Mouse (Mus musculus) MEL (cell line): ENCODE data around the gene Sipa1l2. TPM values are rescaled to one million over a fixed set of nuclear protein-coding genes. Genes with fewer than 3 reads are reported as not detected.

Experiments used
- DNase-seq: peaks from one replicate; pipeline ENCODE4 v3.0.0; 2011; ENCODE audit warnings: low read depth, low spot score
- H3K27ac ChIP-seq: 2 replicates; pipeline ENCODE4 v1.5.1; 2012; ENCODE audit warnings: low read depth, mild to moderate bottlenecking, control low read depth, low read length, moderate library complexity; ENCODE audit not compliant: control insufficient read depth
- H3K27me3 ChIP-seq, 2 experiments: fragments of 150-350 bp in 1 of 2; sonication (generic) in 1 of 2; 2 replicates each; pipeline ENCODE4 v1.6.1; 2012; ENCODE audit warnings: low read length in 2 of 2, mild to moderate bottlenecking in 2 of 2, improper control_type of control experiment in 1 of 2, moderate library complexity in 1 of 2; ENCODE audit not compliant: insufficient read depth in 2 of 2, control insufficient read depth in 1 of 2
- H3K36me3 ChIP-seq, 2 experiments: 2 replicates each; pipeline ENCODE4 v1.6.1; 2012 to 2014; ENCODE audit warnings: low read length in 2 of 2, improper control_type of control experiment in 1 of 2, inconsistent platforms in 1 of 2, mild to moderate bottlenecking in 1 of 2; ENCODE audit not compliant: insufficient read depth in 2 of 2, control insufficient read depth in 1 of 2
- H3K4me1 ChIP-seq, 2 experiments: fragments of 150-350 bp in 1 of 2; sonication (generic) in 1 of 2; 2 replicates each; pipeline ENCODE4 v1.6.1; 2012; ENCODE audit warnings: low read length in 2 of 2, improper control_type of control experiment in 1 of 2, mild to moderate bottlenecking in 1 of 2; ENCODE audit not compliant: insufficient read depth in 2 of 2, control insufficient read depth in 1 of 2
- H3K4me3 ChIP-seq, 2 experiments: fragments of 150-350 bp in 1 of 2; sonication (generic) in 1 of 2; 2 replicates each; pipeline ENCODE4 v1.5.1; 2012; ENCODE audit warnings: low read depth in 2 of 2, low read length in 2 of 2, mild to moderate bottlenecking in 2 of 2, moderate library complexity in 2 of 2, control low read depth in 1 of 2, improper control_type of control experiment in 1 of 2; ENCODE audit not compliant: control insufficient read depth in 1 of 2, insufficient read depth in 1 of 2
- H3K79me2 ChIP-seq: 2 replicates; pipeline ENCODE4 v1.6.1; 2012; ENCODE audit warnings: mild to moderate bottlenecking, low read length, moderate library complexity; ENCODE audit not compliant: control insufficient read depth, poor library complexity, insufficient read depth
- H3K9ac ChIP-seq: 2 replicates; pipeline ENCODE4 v1.6.1; 2012; ENCODE audit warnings: low read depth, mild to moderate bottlenecking, control low read depth, low read length, moderate library complexity; ENCODE audit not compliant: control insufficient read depth, poor library complexity, severe bottlenecking
- H3K9me3 ChIP-seq: fragments of 150-350 bp; sonication (generic); replicated peaks from 2 replicates; pipeline ENCODE4 v1.6.1; 2012; ENCODE audit warnings: mild to moderate bottlenecking, low read length, improper control_type of control experiment, moderate library complexity; ENCODE audit not compliant: insufficient read depth
- CHD1 ChIP-seq: IDR thresholded peaks from 2 replicates; pipeline ENCODE4 v1.6.1; 2012; ENCODE audit warnings: low read depth, mild to moderate bottlenecking, inconsistent platforms, low read length, improper control_type of control experiment
- CHD2 ChIP-seq: IDR thresholded peaks from 2 replicates; pipeline ENCODE4 v1.6.1; 2011; ENCODE audit warnings: low read length, improper control_type of control experiment
- CTCF ChIP-seq, 3 experiments: IDR thresholded peaks in 2 of 3; conservative IDR thresholded peaks in 1 of 3; 2 replicates each; pipeline ENCODE4 v1.5.1; 2011 to 2012; ENCODE audit warnings: low read length in 3 of 3, low read depth in 2 of 3, mild to moderate bottlenecking in 2 of 3, improper control_type of control experiment in 1 of 3, inconsistent platforms in 1 of 3, mixed read lengths in 1 of 3, moderate library complexity in 1 of 3; ENCODE audit not compliant: control insufficient read depth in 1 of 3, insufficient read depth in 1 of 3, poor library complexity in 1 of 3, severe bottlenecking in 1 of 3
- E2F4 ChIP-seq: IDR thresholded peaks from 2 replicates; pipeline ENCODE4 v1.6.1; 2011; ENCODE audit warnings: low read depth, low read length, improper control_type of control experiment, borderline replicate concordance
- ETS1 ChIP-seq: IDR thresholded peaks from 2 replicates; pipeline ENCODE4 v1.6.1; 2012; ENCODE audit warnings: low read depth, mild to moderate bottlenecking, inconsistent platforms, low read length, improper control_type of control experiment, moderate library complexity
- GABPA ChIP-seq: IDR thresholded peaks from 2 replicates; pipeline ENCODE4 v1.6.1; 2012; ENCODE audit warnings: low read depth, mild to moderate bottlenecking, inconsistent platforms, low read length, improper control_type of control experiment, moderate library complexity
- HCFC1 ChIP-seq: IDR thresholded peaks from 2 replicates; pipeline ENCODE4 v1.6.1; 2012; ENCODE audit warnings: low read depth, mild to moderate bottlenecking, inconsistent platforms, low read length, improper control_type of control experiment, moderate library complexity
- JUND ChIP-seq: IDR thresholded peaks from 2 replicates; pipeline ENCODE4 v1.6.1; 2011; ENCODE audit warnings: low read depth, mild to moderate bottlenecking, improper control_type of control experiment, low read length
- KAT2A ChIP-seq: conservative IDR thresholded peaks from 2 replicates; pipeline ENCODE4 v1.6.1; 2012; ENCODE audit warnings: low read depth, low read length, improper control_type of control experiment, inconsistent platforms
- MAZ ChIP-seq: IDR thresholded peaks from 2 replicates; pipeline ENCODE4 v1.6.1; 2012; ENCODE audit warnings: low read depth, mild to moderate bottlenecking, inconsistent platforms, low read length, improper control_type of control experiment
- MYB ChIP-seq: IDR thresholded peaks from 2 replicates; pipeline ENCODE4 v1.6.1; 2011; ENCODE audit warnings: mild to moderate bottlenecking, low read depth, low read length, improper control_type of control experiment
- MYC ChIP-seq: IDR thresholded peaks from 2 replicates; pipeline ENCODE4 v1.6.1; 2011; ENCODE audit warnings: low read depth, mild to moderate bottlenecking, low read length, improper control_type of control experiment, moderate library complexity
- NELFE ChIP-seq: IDR thresholded peaks from 2 replicates; pipeline ENCODE4 v1.6.1; 2011; ENCODE audit warnings: low read depth, low read length, improper control_type of control experiment
- NRF1 ChIP-seq: IDR thresholded peaks from 2 replicates; pipeline ENCODE4 v1.6.1; 2014; ENCODE audit warnings: low read depth, mild to moderate bottlenecking, inconsistent platforms, low read length, improper control_type of control experiment, moderate library complexity; ENCODE audit not compliant: poor library complexity, insufficient read depth, severe bottlenecking
- POLR2A ChIP-seq, 2 experiments: IDR thresholded peaks; 2 replicates each; pipeline ENCODE4 v1.6.1; 2011 to 2012; ENCODE audit warnings: low read length in 2 of 2, mild to moderate bottlenecking in 2 of 2, control low read depth in 1 of 2, improper control_type of control experiment in 1 of 2, low read depth in 1 of 2, moderate library complexity in 1 of 2; ENCODE audit not compliant: control insufficient read depth in 1 of 2, insufficient read depth in 1 of 2, poor library complexity in 1 of 2
- POLR2AphosphoS2 ChIP-seq: IDR thresholded peaks from 2 replicates; pipeline ENCODE4 v1.6.1; 2011; ENCODE audit warnings: low read length, improper control_type of control experiment
- RCOR1 ChIP-seq: IDR thresholded peaks from 2 replicates; pipeline ENCODE4 v1.6.1; 2012; ENCODE audit warnings: low read depth, mild to moderate bottlenecking, inconsistent platforms, low read length, improper control_type of control experiment
- SIN3A ChIP-seq: IDR thresholded peaks from 2 replicates; pipeline ENCODE4 v1.6.1; 2012; ENCODE audit warnings: low read length, improper control_type of control experiment, inconsistent platforms
- TCF12 ChIP-seq: IDR thresholded peaks from 2 replicates; pipeline ENCODE4 v1.6.1; 2014; ENCODE audit warnings: low read depth, mild to moderate bottlenecking, inconsistent platforms, low read length, improper control_type of control experiment, moderate library complexity
- USF1 ChIP-seq: IDR thresholded peaks from 2 replicates; pipeline ENCODE4 v1.6.1; 2014; ENCODE audit warnings: low read depth, mild to moderate bottlenecking, inconsistent platforms, low read length, improper control_type of control experiment, moderate library complexity
- USF2 ChIP-seq, 2 experiments: IDR thresholded peaks; 2 replicates each; pipeline ENCODE4 v1.6.1; 2011 to 2012; ENCODE audit warnings: improper control_type of control experiment in 2 of 2, low read length in 2 of 2, borderline replicate concordance in 1 of 2, inconsistent platforms in 1 of 2, low read depth in 1 of 2, mild to moderate bottlenecking in 1 of 2; ENCODE audit not compliant: insufficient read depth in 1 of 2
- polyA plus RNA-seq, 2 experiments: library from polyadenylated mRNA; stranded (reverse) in 1 of 2; unstranded in 1 of 2; fragments of >175 nt in 1 of 2; fragments of >200 nt in 1 of 2; gene quantifications; 2 replicates each; pipeline versions ENCODE4 v1.2.1 to v1.2.4; 2012; ENCODE audit warnings: low replicate concordance in 2 of 2, low read depth in 1 of 2; ENCODE audit not compliant: insufficient read length in 2 of 2, insufficient read depth in 1 of 2, missing spikeins in 1 of 2
- total RNA-seq: library from RNA; depleted of rRNA; stranded (reverse); fragments of 300-350 nt; gene quantifications from 2 replicates; pipeline ENCODE4 v1.2.3, GENCODE M21; 2012

Gene Sipa1l2
- total and polyA plus RNA-seq, 3 experiments, result not detected

- no peak for DNase-seq
- H3K79me2 ChIP-seq, result no peaks in the 10 kb centered on the region
- H3K27ac ChIP-seq, result no peak overlapping the region
- H3K4me3 ChIP-seq, result no peak overlapping the region
- H3K9ac ChIP-seq, result no peak overlapping the region
- no peak for TF ChIP-seq CHD1
- TF ChIP-seq ETS1, result no peak
- TF ChIP-seq JUND, result no peak
- no peak for TF ChIP-seq USF2 (IDR thresholded peaks at IDR 0.05; ENCODE audit: borderline replicate concordance in 1 of 2, insufficient read depth in 1 of 2, low read depth in 1 of 2, low read length in 2 of 2)
- TF ChIP-seq MYC, result no peak
- TF ChIP-seq KAT2A, result no peak
- no peak for TF ChIP-seq RCOR1
- TF ChIP-seq CHD2, result no peak
- TF ChIP-seq TCF12, result no peak
- no peak for TF ChIP-seq USF1
- no peak for TF ChIP-seq CTCF (IDR thresholded peaks at IDR 0.05 in 2 of 3, conservative IDR thresholded peaks at IDR 0.05 in 1 of 3; ENCODE audit: control insufficient read depth in 1 of 3, insufficient read depth in 1 of 3, low read depth in 2 of 3, low read length in 3 of 3, poor library complexity in 1 of 3, severe bottlenecking in 1 of 3)
- TF ChIP-seq NELFE, result no peak
- TF ChIP-seq NRF1, result no peak
- no peak for TF ChIP-seq POLR2AphosphoS2
- no peak for TF ChIP-seq POLR2A (IDR thresholded peaks at IDR 0.05; ENCODE audit: control insufficient read depth in 1 of 2, insufficient read depth in 1 of 2, low read depth in 1 of 2, low read length in 2 of 2, poor library complexity in 1 of 2)
- no peak for TF ChIP-seq MAZ
- TF ChIP-seq GABPA, result no peak
- no peaks in the 10 kb centered on the region for H3K27me3 ChIP-seq
- H3K4me1 ChIP-seq, result no peaks in the 10 kb centered on the region
- H3K9me3 ChIP-seq, result no peaks in the 10 kb centered on the region
- H3K36me3 ChIP-seq, result no peaks in the 10 kb centered on the region
Observed at GRCm38 (mm10) chr8:125616039-125616438, 46.4 kb upstream of the Sipa1l2 start.

- DNase-seq, result no peak
- Histone ChIP-seq H3K79me2 (no peaks in the 10 kb centered on the region), H3K9me3 (no peaks in the 10 kb centered on the region), H3K4me1 (no peaks in the 10 kb centered on the region), H3K4me3 (no peak overlapping the region), H3K36me3 (no peaks in the 10 kb centered on the region), H3K27ac (no peak overlapping the region), H3K9ac (no peak overlapping the region), H3K27me3 (no peaks in the 10 kb centered on the region)
- TF ChIP-seq HCFC1 (no peak), MYB (no peak), CTCF (IDR thresholded peaks at IDR 0.05 in 2 of 3, conservative IDR thresholded peaks at IDR 0.05 in 1 of 3; ENCODE audit: control insufficient read depth in 1 of 3, insufficient read depth in 1 of 3, low read depth in 2 of 3, low read length in 3 of 3, poor library complexity in 1 of 3, severe bottlenecking in 1 of 3) (no peak), E2F4 (no peak), RCOR1 (no peak), SIN3A (no peak)
Observed at GRCm38 (mm10) chr8:125613552-125613951, 43.9 kb upstream of the Sipa1l2 start.
